Mouse (Mus musculus) brain, embryonic 14.5 days (tissue): ENCODE results near the gene Bmx.

Experiments
- CTCF ChIP-seq: fragments of 200-500 bp; IDR thresholded peaks from 2 replicates; pipeline ENCODE4 v1.5.1; 2012; ENCODE audit warnings: inconsistent platforms, mild to moderate bottlenecking, moderate library complexity, borderline replicate concordance; ENCODE audit not compliant: insufficient read depth, insufficient read length; ENCODE audit errors: extremely low read depth
- POLR2A ChIP-seq: fragments of 200-500 bp; IDR thresholded peaks from 2 replicates; pipeline ENCODE4 v1.6.1; 2012; ENCODE audit warnings: mild to moderate bottlenecking, inconsistent platforms, borderline replicate concordance; ENCODE audit not compliant: poor library complexity, insufficient read depth, insufficient read length, severe bottlenecking; ENCODE audit errors: extremely low read depth

DNA sequence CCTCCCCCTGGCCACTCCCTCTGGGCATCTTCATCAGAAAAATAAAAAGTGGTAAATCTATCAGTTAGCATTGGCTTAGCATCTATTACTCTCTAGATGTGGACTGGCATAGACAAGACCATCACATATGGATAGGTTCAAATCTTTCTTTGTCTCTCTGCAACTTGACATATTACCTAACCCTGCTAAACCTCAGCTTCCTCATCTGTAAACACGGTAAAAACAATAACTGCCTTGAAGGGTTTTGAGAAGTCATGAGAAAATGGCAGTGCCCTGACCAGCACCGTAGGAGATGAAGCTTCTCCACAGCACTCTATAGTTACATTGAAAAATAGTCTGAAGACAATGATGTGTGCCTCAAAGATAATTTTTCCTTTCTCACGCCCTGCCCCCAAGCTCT, 1.5 kb downstream of the Bmx start:
- TF ChIP-seq POLR2A (no peak), CTCF (no peak)
